Mouse (Mus musculus): Measurements from ENCODE around the gene Lims1. TPM values are rescaled to one million over a fixed set of nuclear protein-coding genes. Genes with fewer than 3 reads are reported as not detected.

The Lims1 gene
- total RNA-seq, 4 experiments from 2014 or later: 129 to 182 (median 150) TPM

GRCm38 (mm10) chr10:58445850-58446249, 122.6 kb downstream of the Lims1 start:
- DNase-seq (ENCODE audit: low spot score): peak; percentile 10

- peak; percentile 94 for DNase-seq (ENCODE audit: low spot score)
Measured at GRCm38 (mm10) chr10:58446384-58447279, 123.4 kb downstream of the Lims1 start, which contains the start of gene Ranbp2. Gene Ranbp2, plus strand, starts transcription at chr10:58446920.

GRCm38 (mm10) chr10:58447280-58447781, 124.1 kb downstream of the Lims1 start:
- DNase-seq (ENCODE audit: low spot score): peak; percentile 6

GRCm38 (mm10) chr10:58451575-58451974, 128.3 kb downstream of the Lims1 start:
- DNase-seq (ENCODE audit: low spot score): no peak

- no peak for DNase-seq (ENCODE audit: low spot score)
Measured at GRCm38 (mm10) chr10:58452185-58452584, 128.9 kb downstream of the Lims1 start.

GRCm38 (mm10) chr10:58459896-58460295, 136.6 kb downstream of the Lims1 start:
- no peak for DNase-seq (ENCODE audit: low spot score)

Other genes starting within 250 kb of the Lims1 start
- not detected for gene AW822073, start 98.5 kb upstream of the Lims1 start, total RNA-seq (2022)
- not detected for gene Duxf3, start 90.8 kb upstream of the Lims1 start, total RNA-seq (2022)
- not detected for gene Gm4981, start 86.8 kb upstream of the Lims1 start, total RNA-seq (2022)
- 10 to 100 TPM; 28.8 to 38.4 (median 35.9) TPM for gene Gcc2, start 68.0 kb upstream of the Lims1 start, total RNA-seq (2022)
- gene Ranbp2, start 123.5 kb downstream of the Lims1 start, total RNA-seq (2022): 10 to 100 TPM; 49.8 to 53.3 (median 51.2) TPM
- gene Ccdc138, start 174.5 kb downstream of the Lims1 start, total RNA-seq (2022): under 1 TPM; 0.37 to 0.82 (median 0.53) TPM